In genomic region chr3:135745417-135745816, GRCm38 (mm10) we compare ENCODE assay signal across 16 mouse cellular contexts.
"Had no signal": no experiment of that assay in that cellular context is flagged by ENCODE, and none has a peak within 500 bp of the region (broad histone marks: within the 10 kb centered on the region; RNA-seq: fewer than 3 reads in every experiment).

No protein-coding gene starts in this region.

- DNase-seq: retina, postnatal 1 day; right cerebral cortex, adult 18-20 months; right cerebral cortex, postnatal 14 days; right cerebral cortex, postnatal 25 days; right cerebral cortex, postnatal 4 days; spleen, adult 18-20 months; thymus, adult 18-20 months; thymus, adult 2 months; thymus, postnatal 14 days; thymus, postnatal 25 days; thymus, postnatal 36 days; thymus, postnatal 4 days had no signal

- H3K27me3 ChIP-seq: neural tube, embryonic 13.5 days; neural tube, embryonic 15.5 days; stomach, embryonic 15.5 days had no signal

- H3K27ac ChIP-seq: neural tube, embryonic 13.5 days; neural tube, embryonic 15.5 days; stomach, embryonic 15.5 days; stomach, postnatal 0 days had no signal

- H3K9me3 ChIP-seq: neural tube, embryonic 13.5 days; neural tube, embryonic 15.5 days; stomach, embryonic 15.5 days had no signal

- H3K4me1 ChIP-seq: neural tube, embryonic 13.5 days; neural tube, embryonic 15.5 days; stomach, embryonic 15.5 days had no signal

- H3K4me2 ChIP-seq: neural tube, embryonic 13.5 days; neural tube, embryonic 15.5 days; stomach, embryonic 15.5 days had no signal

- H3K4me3 ChIP-seq: neural tube, embryonic 13.5 days; neural tube, embryonic 15.5 days; stomach, embryonic 15.5 days had no signal

- H3K36me3 ChIP-seq: neural tube, embryonic 13.5 days; neural tube, embryonic 15.5 days; stomach, embryonic 15.5 days had no signal

- H3K9ac ChIP-seq: neural tube, embryonic 13.5 days; neural tube, embryonic 15.5 days; stomach, embryonic 15.5 days had no signal
